Mouse (Mus musculus) liver, postnatal 0 days (tissue): Measurements from ENCODE around the gene Mapk12. TPM values are rescaled to one million over a fixed set of nuclear protein-coding genes. Genes with fewer than 3 reads are reported as not detected.

ENCODE experiments used
- ATAC-seq: fragments of 200-750 bp; cut with Nextera tagmentation; 2 replicates; pipeline ENCODE4 v1.8.0; 2017; ENCODE audit warnings: mild to moderate bottlenecking, moderate library complexity
- DNase-seq: peaks from one replicate; pipeline ENCODE4 v3.0.0-alpha.2; 2016
- H3K27ac ChIP-seq: fragments of 300-500 bp; sonication (generic); 2 replicates; pipeline ENCODE4 v1.5.1; 2014; ENCODE audit warnings: antibody characterized with exemption, moderate library complexity, mild to moderate bottlenecking, low read depth
- H3K27me3 ChIP-seq: fragments of 300-500 bp; sonication (generic); 2 replicates; pipeline ENCODE4 v1.6.1; 2014; ENCODE audit warnings: low read length, control low read depth, mixed read lengths; ENCODE audit not compliant: insufficient read depth
- H3K36me3 ChIP-seq: fragments of 300-500 bp; sonication (generic); replicated peaks from 2 replicates; pipeline ENCODE4 v1.6.1; 2014; ENCODE audit warnings: mild to moderate bottlenecking, control low read depth, low read length, moderate library complexity, mixed read lengths; ENCODE audit not compliant: insufficient read depth
- H3K4me1 ChIP-seq: fragments of 300-500 bp; sonication (generic); 2 replicates; pipeline ENCODE4 v1.6.1; 2014; ENCODE audit warnings: antibody characterized with exemption, mild to moderate bottlenecking, control low read depth; ENCODE audit not compliant: insufficient read depth
- H3K4me2 ChIP-seq: fragments of 300-500 bp; sonication (generic); 2 replicates; pipeline ENCODE4 v1.6.1; 2014; ENCODE audit warnings: low read depth, mild to moderate bottlenecking, low read length, moderate library complexity, mixed read lengths
- H3K4me3 ChIP-seq: fragments of 300-500 bp; sonication (generic); 2 replicates; pipeline ENCODE4 v1.5.1; 2014; ENCODE audit warnings: low read depth, low read length
- H3K9ac ChIP-seq: fragments of 300-500 bp; sonication (generic); replicated peaks from 2 replicates; pipeline ENCODE4 v1.6.1; 2014; ENCODE audit warnings: mild to moderate bottlenecking, moderate library complexity
- H3K9me3 ChIP-seq: fragments of 300-500 bp; sonication (generic); 2 replicates; pipeline ENCODE4 v1.6.1; 2016; ENCODE audit warnings: mild to moderate bottlenecking, control low read depth, low read length, mixed read lengths
- CTCF ChIP-seq: sonication (generic); IDR thresholded peaks from 2 replicates; pipeline ENCODE4 v1.5.1; 2016; ENCODE audit warnings: antibody characterized with exemption, low read depth
- EP300 ChIP-seq: IDR thresholded peaks from 2 replicates; pipeline ENCODE4 v1.6.1; 2016; ENCODE audit warnings: antibody characterized with exemption, low read depth, mild to moderate bottlenecking
- WGBS: fragments of 180-500 bp; shearing (Covaris S2); extraction: QIAGEN DNeasy Blood & Tissue Kit; methylation state at CpG from one replicate; pipeline ENCODE4 v1.1.7; 2014; ENCODE audit not compliant: insufficient replicate concordance; 5-methylcytosine and 5-hydroxymethylcytosine counted together
- polyA plus RNA-seq: library from polyadenylated mRNA; unstranded; fragments of >200 nt; fragmentation: Nextera tagmentation; extraction: Ambion mirVana; gene quantifications from 2 replicates; pipeline ENCODE4 v1.2.1, GENCODE M21; 2015

The Mapk12 gene
- polyA plus RNA-seq, 1 experiment from 2014 or later: 2.4 TPM

DNA sequence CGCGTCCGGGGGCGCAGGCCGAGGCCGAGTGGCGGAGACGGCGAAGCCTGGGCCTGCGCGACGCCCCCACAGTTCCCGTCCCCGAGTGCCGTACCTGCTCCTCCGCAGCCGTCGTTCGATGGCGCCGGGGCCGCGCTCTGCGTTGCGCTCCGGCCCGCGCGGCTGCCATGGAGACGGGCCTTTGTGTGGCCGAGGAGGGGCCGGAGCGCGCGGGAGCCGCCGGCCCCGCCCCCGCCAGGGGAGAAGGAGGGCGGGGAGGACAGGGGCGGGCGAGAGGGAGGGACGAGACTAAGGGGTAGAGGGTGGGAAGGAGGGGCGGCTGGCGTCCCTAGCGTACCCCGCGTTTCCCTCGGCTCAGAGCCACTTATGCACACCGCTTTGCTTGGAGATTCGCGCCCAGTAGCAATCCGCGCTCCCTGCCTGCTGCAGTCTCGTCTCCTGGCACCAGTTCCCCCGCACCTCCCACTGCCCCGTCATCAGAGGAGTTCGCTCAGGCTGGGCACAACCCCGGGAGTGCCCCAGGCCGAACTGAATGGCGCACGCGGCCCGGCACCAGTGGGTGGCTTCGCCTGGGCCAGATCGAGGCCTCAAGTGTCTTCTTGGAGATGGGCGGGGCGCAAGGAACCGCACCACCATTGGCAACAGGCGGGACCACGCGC is 40.2 kb upstream of the Mapk12 start, which contains the start of gene Plxnb2:
Gene Plxnb2, minus strand, starts transcription at position 218 of the 659 bp plus-strand sequence.
- Histone ChIP-seq H3K4me1 (peaks cover 48% of the 10 kb centered on the region), H3K4me3 (peak within 1 kb of the TSS; percentile 71), H3K27me3 (peaks cover 19% of the 10 kb centered on the region), H3K36me3 (no peaks in the 10 kb centered on the region), H3K9ac (peak within 1 kb of the TSS; percentile 74), H3K9me3 (no peaks in the 10 kb centered on the region), H3K4me2 (peak within 1 kb of the TSS; percentile 81), H3K27ac (peak within 1 kb of the TSS; percentile 98)
- no peak for TF ChIP-seq EP300
- TF ChIP-seq CTCF: no peak
- under 1% methylated on average over 59 of the region's 72 CpGs for WGBS
- ATAC-seq (peak; percentile 75), DNase-seq (peak; percentile 79)

DNA sequence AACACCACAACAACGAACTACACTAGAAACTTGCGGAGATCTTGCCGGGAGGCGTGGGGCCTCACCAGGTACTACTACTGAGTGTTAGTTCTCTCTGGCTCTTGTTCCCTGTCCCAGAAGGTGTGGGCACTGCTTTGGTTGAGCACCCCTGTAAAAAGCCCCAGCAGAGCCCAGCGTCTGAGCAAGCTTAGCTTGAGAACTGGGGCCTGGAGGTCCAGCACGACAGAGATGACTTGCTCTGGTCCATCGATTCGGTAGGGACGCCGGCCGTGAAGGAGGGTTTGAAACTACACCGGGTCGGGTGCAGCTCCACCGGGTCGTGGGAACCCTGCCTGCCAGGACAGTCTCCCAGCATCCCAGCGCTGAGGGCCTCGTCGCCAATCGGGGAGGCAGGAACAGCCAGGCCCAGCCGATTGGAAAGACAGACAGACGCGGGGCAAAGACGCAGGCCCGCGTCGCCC is 39.6 kb upstream of the Mapk12 start:
- H3K36me3 ChIP-seq: no peaks in the 10 kb centered on the region
- H3K4me3 ChIP-seq: peak overlapping the region; percentile 71
- H3K9ac ChIP-seq: peak overlapping the region; percentile 74
- TF ChIP-seq EP300: no peak
- no peak for TF ChIP-seq CTCF
- no peak for ATAC-seq
- DNase-seq: no peak
- peak overlapping the region; percentile 98 for H3K27ac ChIP-seq
- 2% methylated on average over 25 of the region's 26 CpGs for WGBS
- H3K4me1 ChIP-seq: peaks cover 50% of the 10 kb centered on the region
- H3K4me2 ChIP-seq: peak overlapping the region; percentile 81
- peaks cover 19% of the 10 kb centered on the region for H3K27me3 ChIP-seq
- H3K9me3 ChIP-seq: no peaks in the 10 kb centered on the region

DNA sequence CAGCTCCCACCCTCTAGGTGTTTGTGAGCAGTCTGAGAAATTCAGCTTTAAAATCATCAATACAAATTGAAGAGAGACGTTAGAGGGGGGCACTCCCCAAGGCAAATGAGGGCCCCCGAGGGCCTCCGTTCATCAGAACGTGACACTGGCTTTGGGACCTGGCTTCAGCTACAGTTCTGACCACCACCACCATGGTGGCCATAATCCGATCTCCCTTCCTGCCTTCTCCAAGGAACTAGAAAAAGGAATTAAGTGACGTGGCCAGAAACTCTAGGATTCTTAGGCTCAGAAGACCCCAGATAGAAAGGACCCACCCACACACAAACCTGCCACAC is 39.1 kb upstream of the Mapk12 start:
- ATAC-seq (no peak), DNase-seq (no peak)
- 14% methylated on average over 6 of the region's 6 CpGs for WGBS
- Histone ChIP-seq H3K4me2 (peak overlapping the region; percentile 81), H3K27me3 (peaks cover 19% of the 10 kb centered on the region), H3K27ac (peak overlapping the region; percentile 98), H3K9ac (peak overlapping the region; percentile 74), H3K4me1 (peaks cover 55% of the 10 kb centered on the region), H3K9me3 (no peaks in the 10 kb centered on the region), H3K4me3 (peak overlapping the region; percentile 71), H3K36me3 (no peaks in the 10 kb centered on the region)
- TF ChIP-seq CTCF (no peak), EP300 (no peak)

DNA sequence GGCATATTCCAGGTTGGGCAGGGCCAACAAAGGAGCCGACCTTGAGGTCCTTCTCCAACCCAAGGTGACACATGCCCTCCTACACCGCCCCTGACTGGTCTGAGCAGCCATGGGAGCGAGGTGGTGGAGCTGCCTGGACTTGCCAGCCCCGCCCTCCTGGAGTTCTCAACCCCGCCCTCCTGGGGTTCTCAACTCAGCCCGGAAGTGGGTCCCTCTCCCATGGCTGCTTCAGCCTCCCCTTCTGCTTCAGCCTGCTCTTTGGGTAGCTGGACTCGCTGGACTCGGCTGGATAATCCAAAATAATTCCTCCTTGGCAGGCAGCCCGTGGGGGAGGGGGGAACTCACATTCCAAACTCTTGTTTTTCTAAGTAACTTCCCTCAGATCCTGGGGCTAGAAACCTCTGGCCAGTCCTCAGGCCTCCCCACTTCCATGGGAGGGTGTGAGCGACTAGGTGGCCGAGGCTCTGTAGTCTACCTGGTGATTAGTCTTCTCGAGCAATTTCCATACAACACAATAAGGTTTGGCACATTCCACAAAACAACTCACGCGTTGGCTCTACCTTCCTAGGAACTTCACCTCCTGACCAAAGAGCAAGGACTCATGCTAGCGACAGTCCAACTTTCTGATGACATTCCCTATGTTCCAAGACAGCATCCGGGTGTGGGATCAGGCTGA is 38.6 kb upstream of the Mapk12 start:
- Histone ChIP-seq H3K9ac (peak overlapping the region; percentile 74), H3K27me3 (peaks cover 19% of the 10 kb centered on the region), H3K9me3 (no peaks in the 10 kb centered on the region), H3K4me2 (peak overlapping the region; percentile 81), H3K27ac (peak overlapping the region; percentile 98), H3K4me3 (peak overlapping the region; percentile 71), H3K4me1 (peaks cover 60% of the 10 kb centered on the region), H3K36me3 (no peaks in the 10 kb centered on the region)
- TF ChIP-seq CTCF (no peak), EP300 (no peak)
- WGBS: 11% methylated on average over 16 of the region's 16 CpGs
- ATAC-seq (peak; percentile 40), DNase-seq (peak; percentile 76)

DNA sequence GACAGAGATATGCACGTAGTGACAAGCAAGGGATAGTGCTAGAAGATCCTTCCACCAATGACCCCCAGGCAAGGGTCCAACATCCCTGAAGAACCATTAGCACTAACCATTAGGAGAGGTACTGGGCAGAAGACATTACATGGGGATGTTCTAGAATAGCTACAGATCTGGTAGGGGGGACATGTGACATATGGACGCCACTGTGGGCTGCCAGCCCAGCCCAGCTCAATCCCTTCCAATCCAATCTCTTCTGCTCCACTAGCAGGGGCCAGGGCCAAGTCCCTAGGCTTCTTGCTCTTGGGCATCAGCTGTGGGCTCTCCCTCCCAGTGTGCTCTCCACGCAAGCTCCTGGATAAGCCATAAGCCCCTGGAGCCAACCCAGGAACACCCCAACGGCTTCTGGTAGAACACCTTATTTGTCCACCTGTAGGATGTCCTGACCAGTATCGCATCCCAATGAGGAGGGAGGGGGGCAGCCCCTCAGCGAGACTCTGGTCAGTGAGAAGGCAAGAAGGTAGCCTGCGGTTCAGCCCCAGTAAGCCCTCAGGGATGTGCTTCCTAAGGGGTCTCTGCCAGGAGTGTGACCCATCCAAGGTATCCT is 37.9 kb upstream of the Mapk12 start:
- H3K4me3 ChIP-seq: peak overlapping the region; percentile 71; the same call in 1 of the 2 replicates

More for the DNA sequence above, 37.9 kb upstream of the Mapk12 start:
- Histone ChIP-seq H3K36me3 (no peaks in the 10 kb centered on the region), H3K4me1 (peaks cover 63% of the 10 kb centered on the region), H3K9me3 (no peaks in the 10 kb centered on the region), H3K9ac (peak overlapping the region; percentile 74), H3K27ac (peak overlapping the region; percentile 98), H3K4me2 (peak overlapping the region; percentile 81), H3K27me3 (peaks cover 26% of the 10 kb centered on the region)
- WGBS: 59% methylated on average over 7 of the region's 7 CpGs
- TF ChIP-seq EP300: no peak
- TF ChIP-seq CTCF: no peak
- DNase-seq (no peak), ATAC-seq (no peak)
